Mouse (Mus musculus) intestine, postnatal 0 days (tissue): ENCODE results near the gene Gsx2. TPM values are rescaled to one million over a fixed set of nuclear protein-coding genes. Genes with fewer than 3 reads are reported as not detected.

ENCODE experiments used
- ATAC-seq: fragments of 200-750 bp; cut with Nextera tagmentation; 2 replicates; pipeline ENCODE4 v1.8.0; 2017; ENCODE audit warnings: mild to moderate bottlenecking, moderate TSS enrichment, moderate library complexity
- H3K27ac ChIP-seq: fragments of 300-500 bp; sonication (generic); 2 replicates; pipeline ENCODE4 v1.5.1; 2014; ENCODE audit warnings: mild to moderate bottlenecking, low read depth, low read length, moderate library complexity
- H3K27me3 ChIP-seq: fragments of 300-500 bp; sonication (generic); replicated peaks from 2 replicates; pipeline ENCODE4 v1.6.1; 2014; ENCODE audit warnings: low read length, mixed read lengths; ENCODE audit not compliant: control insufficient read depth, insufficient read depth
- H3K36me3 ChIP-seq: fragments of 300-500 bp; sonication (generic); 2 replicates; pipeline ENCODE4 v1.6.1; 2014; ENCODE audit warnings: mild to moderate bottlenecking, moderate library complexity; ENCODE audit not compliant: control insufficient read depth, insufficient read depth
- H3K4me1 ChIP-seq: fragments of 300-500 bp; sonication (generic); replicated peaks from 2 replicates; pipeline ENCODE4 v1.6.1; 2014; ENCODE audit warnings: antibody characterized with exemption, low read length, mixed read lengths; ENCODE audit not compliant: control insufficient read depth, insufficient read depth
- H3K4me2 ChIP-seq: fragments of 300-500 bp; sonication (generic); replicated peaks from 2 replicates; pipeline ENCODE4 v1.6.1; 2014; ENCODE audit warnings: low read depth, mild to moderate bottlenecking, moderate library complexity
- H3K4me3 ChIP-seq: fragments of 300-500 bp; sonication (generic); 2 replicates; pipeline ENCODE4 v1.5.1; 2014; ENCODE audit warnings: low read depth, low read length
- H3K9ac ChIP-seq: fragments of 300-500 bp; sonication (generic); 2 replicates; pipeline ENCODE4 v1.6.1; 2014; ENCODE audit warnings: mild to moderate bottlenecking, low read depth, low read length
- H3K9me3 ChIP-seq: fragments of 300-500 bp; sonication (generic); 2 replicates; pipeline ENCODE4 v1.6.1; 2016; ENCODE audit warnings: mixed run types; ENCODE audit not compliant: control insufficient read depth
- CTCF ChIP-seq: sonication (generic); IDR thresholded peaks from 2 replicates; pipeline ENCODE4 v1.5.1; 2016; ENCODE audit warnings: low read depth, mild to moderate bottlenecking, control low read depth, antibody characterized with exemption, moderate library complexity
- WGBS: fragments of 180-500 bp; shearing (Covaris S2); extraction: QIAGEN DNeasy Blood & Tissue Kit; methylation state at CpG from one replicate; pipeline ENCODE4 v1.1.7; 2014; 5-methylcytosine and 5-hydroxymethylcytosine counted together
- polyA plus RNA-seq: library from polyadenylated mRNA; unstranded; fragments of >200 nt; fragmentation: Nextera tagmentation; extraction: Ambion mirVana; gene quantifications from 2 replicates; pipeline ENCODE4 v1.2.1, GENCODE M21; 2015

Gene Gsx2
- polyA plus RNA-seq, 1 experiment from 2014 or later: not detected

DNA sequence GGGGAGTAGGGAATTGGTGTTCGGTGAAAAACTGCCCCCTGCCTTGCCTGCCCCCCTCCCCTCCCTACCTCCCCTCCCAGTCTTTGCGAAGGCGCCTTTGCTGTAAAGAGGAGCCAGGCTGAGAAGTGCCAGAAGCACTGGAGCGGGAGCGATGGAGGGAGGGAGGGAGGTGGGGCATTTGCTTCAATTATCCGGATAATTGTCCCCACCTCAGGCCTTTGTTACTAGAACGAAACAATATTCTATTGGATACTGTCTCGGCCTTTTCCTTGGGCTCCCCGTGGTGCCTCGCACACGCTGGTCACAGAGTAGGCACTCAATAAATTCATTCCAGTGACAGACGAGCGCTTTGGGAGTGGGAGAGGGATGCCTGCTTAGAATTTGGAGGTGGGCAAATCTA lies 5.3 kb upstream of the Gsx2 start:
- H3K36me3 ChIP-seq: no peaks in the 10 kb centered on the region
- H3K4me2 ChIP-seq: no peak overlapping the region
- H3K4me1 ChIP-seq: no peaks in the 10 kb centered on the region; the same call in 1 of the 2 replicates
- no peak for ATAC-seq
- no peak for TF ChIP-seq CTCF
- H3K27ac ChIP-seq: no peak overlapping the region
- peaks cover 80% of the 10 kb centered on the region for H3K27me3 ChIP-seq
- H3K4me3 ChIP-seq: no peak overlapping the region
- no peaks in the 10 kb centered on the region for H3K9me3 ChIP-seq
- WGBS: 9% methylated on average over 13 of the region's 13 CpGs
- H3K9ac ChIP-seq: no peak overlapping the region

DNA sequence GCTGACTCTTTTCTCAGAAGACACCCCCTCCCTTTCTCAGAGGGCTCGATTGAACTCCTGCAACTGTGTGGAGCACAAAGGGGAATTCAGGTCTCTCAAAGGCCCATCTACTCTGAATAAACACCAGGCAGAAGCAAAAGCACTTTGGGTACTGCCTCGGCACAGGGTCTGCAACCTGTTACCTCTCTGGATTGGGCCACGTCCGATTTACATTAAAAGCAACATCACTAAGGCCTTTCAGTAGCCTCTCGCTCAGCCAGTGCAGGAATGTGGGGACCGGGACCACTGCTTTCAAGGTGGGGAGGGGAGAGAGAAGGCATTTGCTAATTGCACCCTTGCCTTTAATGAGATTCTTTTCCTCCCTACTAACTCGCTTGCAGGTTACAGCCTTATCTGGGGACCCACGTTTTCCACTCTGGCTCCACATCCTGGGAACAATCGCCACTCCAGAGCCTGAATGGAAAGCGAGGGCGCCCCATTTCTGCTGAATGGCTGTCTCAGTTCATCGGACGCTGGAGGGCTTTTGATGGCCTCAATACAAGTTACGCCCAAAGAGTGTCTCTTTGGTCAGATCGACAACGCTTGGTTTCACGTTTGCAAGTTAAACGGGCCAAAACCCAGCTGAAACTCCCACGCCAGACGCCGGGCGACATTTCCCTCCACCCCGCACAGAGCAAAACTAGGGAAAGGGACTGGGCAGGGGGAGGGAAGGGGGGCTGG lies 4.6 kb upstream of the Gsx2 start:
- Histone ChIP-seq H3K27me3 (peaks cover 83% of the 10 kb centered on the region), H3K36me3 (no peaks in the 10 kb centered on the region), H3K4me2 (no peak overlapping the region), H3K4me1 (no peaks in the 10 kb centered on the region; the same call in 1 of the 2 replicates), H3K9ac (no peak overlapping the region), H3K4me3 (no peak overlapping the region), H3K9me3 (no peaks in the 10 kb centered on the region), H3K27ac (no peak overlapping the region)
- TF ChIP-seq CTCF: no peak
- ATAC-seq: no peak
- 2% methylated on average over 23 of the region's 23 CpGs for WGBS

DNA sequence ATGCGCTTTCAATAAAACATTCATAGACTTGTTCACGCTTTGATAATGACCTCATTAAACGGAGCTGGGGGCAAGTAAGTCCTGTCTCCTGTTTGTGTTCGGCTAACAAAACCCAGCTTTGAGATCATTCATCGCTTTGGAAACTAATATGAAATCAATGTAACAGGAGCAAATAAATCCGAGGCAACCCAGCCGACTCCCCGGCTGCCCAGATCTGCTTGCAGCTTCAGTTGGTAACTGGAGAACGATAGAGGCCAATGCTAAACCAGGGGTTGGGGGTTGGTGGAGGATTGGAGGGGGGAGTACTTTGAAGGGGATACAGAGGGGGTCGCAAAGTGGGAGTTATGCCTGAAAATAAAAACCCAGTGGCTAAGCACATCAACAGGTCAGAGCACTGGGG lies 3.5 kb upstream of the Gsx2 start:
- no peak for TF ChIP-seq CTCF

DNA sequence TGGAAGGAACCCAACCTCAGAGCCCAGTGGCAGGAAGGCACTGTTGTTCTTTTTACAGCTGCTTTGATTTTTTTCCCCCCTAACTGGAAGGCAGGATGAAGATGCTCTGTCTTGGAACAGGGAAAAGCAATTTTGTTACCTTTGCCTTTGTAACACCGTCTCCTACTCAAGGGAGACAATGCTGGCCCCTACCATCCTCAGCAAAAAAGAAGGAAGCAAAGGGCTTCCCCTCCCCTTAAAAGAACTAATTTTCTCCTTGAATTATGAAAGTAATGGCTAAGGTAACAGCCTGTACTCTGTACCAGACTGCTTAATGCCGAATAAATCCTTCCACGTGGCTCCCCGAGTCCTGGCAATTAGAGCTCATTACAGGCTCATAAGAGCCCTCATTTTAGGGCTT lies 2.9 kb upstream of the Gsx2 start:
- no peak for TF ChIP-seq CTCF
- H3K9me3 ChIP-seq: no peaks in the 10 kb centered on the region
- no peak overlapping the region for H3K9ac ChIP-seq
- no peaks in the 10 kb centered on the region; the same call in 1 of the 2 replicates for H3K4me1 ChIP-seq
- peak overlapping the region; percentile 7; the same call in 1 of the 2 replicates for H3K4me3 ChIP-seq
- peaks cover 91% of the 10 kb centered on the region for H3K27me3 ChIP-seq
- no peak overlapping the region for H3K27ac ChIP-seq
- H3K4me2 ChIP-seq: no peak overlapping the region
- no peak for ATAC-seq
- no peaks in the 10 kb centered on the region for H3K36me3 ChIP-seq
- whole genome bisulfite sequencing: 12% methylated on average over 4 of the region's 4 CpGs

More for the DNA sequence above, 3.5 kb upstream of the Gsx2 start:
- no peak for ATAC-seq
- Histone ChIP-seq H3K27me3 (peaks cover 91% of the 10 kb centered on the region), H3K27ac (no peak overlapping the region), H3K4me2 (no peak overlapping the region), H3K9ac (no peak overlapping the region), H3K4me1 (no peaks in the 10 kb centered on the region; the same call in 1 of the 2 replicates), H3K4me3 (no peak overlapping the region), H3K9me3 (no peaks in the 10 kb centered on the region), H3K36me3 (no peaks in the 10 kb centered on the region)
- 2% methylated on average over 10 of the region's 10 CpGs for WGBS

DNA sequence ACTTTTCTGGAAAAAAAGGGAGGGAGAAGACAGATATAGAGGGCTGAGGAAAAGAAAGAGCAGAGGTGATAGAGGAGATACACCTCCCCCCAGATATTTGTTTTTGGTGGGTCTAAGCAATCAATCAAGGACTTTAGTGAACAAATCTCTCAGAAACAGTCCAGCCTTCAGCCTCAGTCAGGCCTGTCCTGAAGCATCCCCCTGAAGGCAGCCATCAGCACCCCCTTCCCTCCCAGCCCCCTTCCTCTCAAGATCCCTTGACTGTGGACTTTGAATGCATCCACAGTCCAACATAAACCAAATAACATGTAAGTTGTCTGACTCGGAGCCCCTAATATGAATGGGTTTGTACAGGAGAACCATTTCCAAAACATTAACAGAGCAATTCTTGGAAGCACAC lies 2.2 kb upstream of the Gsx2 start:
- 33% methylated on average over 1 of the region's 1 CpGs for WGBS
- no peak overlapping the region for H3K9ac ChIP-seq
- H3K27me3 ChIP-seq: peaks cover 92% of the 10 kb centered on the region
- H3K4me3 ChIP-seq: no peak overlapping the region; the same call in 1 of the 2 replicates
- no peak overlapping the region for H3K27ac ChIP-seq
- H3K4me2 ChIP-seq: no peak overlapping the region
- H3K9me3 ChIP-seq: no peaks in the 10 kb centered on the region
- no peaks in the 10 kb centered on the region for H3K36me3 ChIP-seq
- H3K4me1 ChIP-seq: no peaks in the 10 kb centered on the region; the same call in 1 of the 2 replicates
- no peak for TF ChIP-seq CTCF
- no peak for ATAC-seq

DNA sequence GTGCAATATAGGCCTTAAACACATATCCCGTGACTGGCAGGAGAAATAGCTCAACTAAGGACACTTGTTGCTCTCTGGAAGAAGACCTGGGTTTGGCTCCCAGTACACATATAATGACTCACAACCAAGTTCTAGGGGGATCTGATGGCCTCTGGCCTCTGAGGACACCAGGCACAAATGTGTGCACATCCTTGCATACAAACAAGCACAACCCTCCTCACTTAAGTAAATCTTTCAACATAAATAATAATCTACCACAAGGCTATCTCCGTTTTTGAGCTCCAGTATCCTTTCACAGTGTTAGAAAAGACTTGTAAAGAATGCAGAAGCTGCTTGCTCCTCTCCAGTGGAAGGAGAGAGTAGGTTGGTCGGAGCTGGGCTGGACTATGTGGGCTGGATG lies 1.7 kb upstream of the Gsx2 start:
- peaks cover 92% of the 10 kb centered on the region for H3K27me3 ChIP-seq
- 21% methylated on average over 3 of the region's 3 CpGs for WGBS
- H3K4me3 ChIP-seq: no peak overlapping the region
- TF ChIP-seq CTCF: no peak
- no peak overlapping the region for H3K4me2 ChIP-seq
- ATAC-seq: no peak
- H3K36me3 ChIP-seq: no peaks in the 10 kb centered on the region
- H3K9ac ChIP-seq: no peak overlapping the region
- H3K9me3 ChIP-seq: no peaks in the 10 kb centered on the region
- H3K4me1 ChIP-seq: no peaks in the 10 kb centered on the region; the same call in 1 of the 2 replicates
- no peak overlapping the region for H3K27ac ChIP-seq
